Mouse (Mus musculus) stomach, postnatal 0 days (tissue): ENCODE measurements around the gene Fam151b.

ENCODE experiments used
- CTCF ChIP-seq: IDR thresholded peaks from 2 replicates; pipeline ENCODE4 v1.5.1; 2016; ENCODE audit warnings: antibody characterized with exemption, low read depth, mild to moderate bottlenecking, moderate library complexity
- EP300 ChIP-seq: optimal IDR thresholded peaks from 2 replicates; pipeline ENCODE3; 2016; ENCODE audit warnings: antibody characterized with exemption

DNA sequence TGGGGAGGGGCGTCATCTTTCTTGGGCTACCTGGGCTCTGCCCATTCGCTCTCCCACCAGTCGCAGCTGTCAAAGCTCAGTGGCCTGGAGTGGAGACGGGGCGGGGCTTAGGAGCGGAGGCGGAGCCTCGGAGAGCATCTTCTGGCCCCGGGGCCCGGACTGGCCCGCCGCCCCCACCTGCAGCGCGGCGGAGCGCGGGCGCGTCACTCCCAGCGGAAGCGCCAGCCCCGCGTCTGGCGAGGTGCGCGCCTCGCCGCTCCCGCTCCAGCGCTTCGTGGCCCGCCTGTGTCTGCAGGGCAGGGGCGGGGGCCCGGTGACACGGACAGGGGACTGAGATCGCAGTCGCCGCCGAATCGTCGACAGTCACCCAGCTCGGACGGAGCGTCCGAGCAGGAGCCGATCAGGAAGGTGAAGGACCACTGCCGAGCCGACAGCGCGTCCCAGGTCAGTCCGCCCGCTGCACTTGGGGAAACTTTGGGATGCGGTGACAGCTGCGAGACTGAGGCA lies 58.0 kb downstream of the Fam151b start, which contains the start of gene Ankrd34b:
- TF ChIP-seq CTCF = no peak
- TF ChIP-seq EP300 = no peak
